Mouse (Mus musculus) G1E-ER4 (cell line): Measurements from ENCODE around the gene Noa1. TPM values are rescaled to one million over a fixed set of nuclear protein-coding genes. Genes with fewer than 3 reads are reported as not detected.

ENCODE experiments used
- GATA1 ChIP-seq: IDR thresholded peaks from one replicate; pipeline ENCODE4 v1.8.0; 2012; ENCODE audit warnings: low read length, inconsistent platforms
- polyA plus RNA-seq: library from polyadenylated mRNA; stranded (reverse); fragments of >175 nt; gene quantifications from 2 replicates; pipeline ENCODE4 v1.2.3, GENCODE M21; 2012

Gene Noa1
- polyA plus RNA-seq, 1 experiment = 48.5 TPM

GRCm38 (mm10) chr5:77267957-77268624 lies 41.8 kb downstream of the Noa1 start:
- no peak for TF ChIP-seq GATA1

- no peak for TF ChIP-seq GATA1
These were observed 42.4 kb downstream of the Noa1 start for GRCm38 (mm10) chr5:77267441-77267840.

- TF ChIP-seq GATA1 = no peak
These were observed 42.9 kb downstream of the Noa1 start for GRCm38 (mm10) chr5:77266886-77267401.

- TF ChIP-seq GATA1 = no peak
These were observed 43.6 kb downstream of the Noa1 start for GRCm38 (mm10) chr5:77266066-77266885.

GRCm38 (mm10) chr5:77265671-77266065 lies 44.2 kb downstream of the Noa1 start:
- TF ChIP-seq GATA1 = no peak

GRCm38 (mm10) chr5:77265081-77265670 lies 44.7 kb downstream of the Noa1 start, which contains the start of gene Rest:
Rest (plus strand) TSS chr5:77265491.
- no peak for TF ChIP-seq GATA1

GRCm38 (mm10) chr5:77262105-77262504 lies 47.8 kb downstream of the Noa1 start:
- TF ChIP-seq GATA1 = no peak

GRCm38 (mm10) chr5:77261137-77261536 lies 48.7 kb downstream of the Noa1 start:
- no peak for TF ChIP-seq GATA1

- TF ChIP-seq GATA1 = no peak
These were observed 49.7 kb downstream of the Noa1 start for GRCm38 (mm10) chr5:77260141-77260540.

GRCm38 (mm10) chr5:77259315-77259714 lies 50.6 kb downstream of the Noa1 start:
- no peak for TF ChIP-seq GATA1

GRCm38 (mm10) chr5:77257603-77258002 lies 52.3 kb downstream of the Noa1 start:
- TF ChIP-seq GATA1 = no peak

- TF ChIP-seq GATA1 = no peak
These were observed 55.5 kb downstream of the Noa1 start for GRCm38 (mm10) chr5:77254402-77254801.

- no peak for TF ChIP-seq GATA1
These were observed 56.7 kb downstream of the Noa1 start for GRCm38 (mm10) chr5:77253154-77253553.

GRCm38 (mm10) chr5:77252115-77252827 lies 57.6 kb downstream of the Noa1 start:
- TF ChIP-seq GATA1 = no peak

- no peak for TF ChIP-seq GATA1
These were observed 58.2 kb downstream of the Noa1 start for GRCm38 (mm10) chr5:77251656-77252055.
